Mouse (Mus musculus): ENCODE measurements around the gene Eml1.
A peak's percentile ranks its signal among the peaks of the same experiment; 100 is the strongest.

The Eml1 gene

GRCm38 (mm10) chr12:108547251-108547875 lies 176.6 kb downstream of the Eml1 start:
- DNase-seq (ENCODE audit: low spot score), result peak; percentile 53

DNA sequence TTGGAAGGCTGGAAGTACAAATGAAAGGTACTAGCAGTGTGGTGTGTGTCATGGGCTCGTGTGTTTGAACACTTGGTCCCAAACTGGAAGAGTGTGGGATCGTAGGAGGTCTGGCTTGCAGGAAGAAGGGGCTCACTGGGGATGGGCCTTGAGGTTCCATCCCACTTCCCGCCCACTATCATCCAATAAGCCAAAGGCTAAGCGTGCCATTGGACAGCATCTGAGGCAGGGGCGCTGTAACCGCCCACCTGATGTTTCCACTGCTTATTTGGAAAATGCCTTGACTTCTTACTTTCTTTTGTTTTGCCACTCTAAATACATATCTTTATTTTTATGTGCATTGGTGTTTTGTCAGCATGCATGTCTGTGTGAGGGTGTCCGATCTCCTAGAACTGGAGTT lies 181.0 kb downstream of the Eml1 start:
- DNase-seq (ENCODE audit: low spot score), result no peak

DNA sequence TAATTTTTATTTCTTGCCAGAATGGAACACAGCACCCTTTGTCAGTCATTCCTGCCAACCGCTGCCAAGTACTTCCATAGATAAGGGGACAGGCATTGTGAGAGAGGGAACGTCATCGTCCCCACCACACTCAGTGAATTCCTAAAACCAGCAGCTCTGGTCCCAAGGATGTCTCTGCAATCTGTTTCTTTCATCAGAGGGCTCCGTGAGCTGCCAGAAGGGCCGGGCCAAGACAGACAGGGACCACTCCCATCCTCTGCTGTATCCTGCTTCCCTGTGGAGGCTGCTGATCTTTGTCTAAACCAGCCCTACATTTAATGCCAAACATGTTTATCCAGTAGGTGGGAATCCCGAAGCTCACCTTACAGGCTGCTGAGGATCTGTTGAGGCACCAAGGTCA lies 182.3 kb downstream of the Eml1 start:
- no peak for DNase-seq (ENCODE audit: low spot score)

DNA sequence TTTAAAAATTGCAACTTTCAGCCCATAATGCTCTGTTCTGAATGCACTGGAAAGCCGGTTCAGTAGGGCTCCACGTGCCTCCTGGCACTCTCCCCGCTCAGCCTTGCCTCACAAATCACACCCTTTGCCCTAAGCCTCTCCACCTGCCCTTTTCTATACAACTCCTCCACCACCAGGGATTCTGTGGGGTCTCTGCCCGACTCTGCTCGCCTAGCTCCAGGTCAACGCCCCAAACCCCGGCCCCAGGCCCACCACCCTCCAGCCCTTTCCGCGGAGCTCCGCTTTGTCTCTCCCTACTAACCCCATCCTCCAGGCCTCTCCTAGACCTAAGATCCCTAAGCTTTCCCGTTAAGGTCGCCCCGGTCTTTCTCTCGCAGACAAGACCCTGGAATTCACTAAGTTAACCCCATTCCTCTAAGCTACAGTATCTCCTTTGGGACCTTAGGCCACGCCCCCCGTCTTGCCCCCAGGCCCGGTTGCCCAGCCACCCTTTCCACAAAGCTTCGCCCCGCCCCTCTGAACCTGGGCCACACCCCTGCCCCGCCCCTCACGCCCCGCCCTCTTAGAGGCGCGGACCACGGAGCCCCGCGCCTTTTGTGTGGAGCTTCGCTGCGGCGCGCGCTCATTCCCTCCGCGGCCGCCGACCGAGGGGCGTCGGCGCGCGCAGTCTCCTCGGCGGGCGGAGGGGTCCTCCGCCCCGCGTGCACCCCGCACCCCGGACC lies 183.5 kb downstream of the Eml1 start, which contains the start of gene Evl:
TSS of gene Evl (plus strand) at position 601 of the 722 bp plus-strand sequence.
- peak; percentile 98 for DNase-seq (ENCODE audit: low spot score)

DNA sequence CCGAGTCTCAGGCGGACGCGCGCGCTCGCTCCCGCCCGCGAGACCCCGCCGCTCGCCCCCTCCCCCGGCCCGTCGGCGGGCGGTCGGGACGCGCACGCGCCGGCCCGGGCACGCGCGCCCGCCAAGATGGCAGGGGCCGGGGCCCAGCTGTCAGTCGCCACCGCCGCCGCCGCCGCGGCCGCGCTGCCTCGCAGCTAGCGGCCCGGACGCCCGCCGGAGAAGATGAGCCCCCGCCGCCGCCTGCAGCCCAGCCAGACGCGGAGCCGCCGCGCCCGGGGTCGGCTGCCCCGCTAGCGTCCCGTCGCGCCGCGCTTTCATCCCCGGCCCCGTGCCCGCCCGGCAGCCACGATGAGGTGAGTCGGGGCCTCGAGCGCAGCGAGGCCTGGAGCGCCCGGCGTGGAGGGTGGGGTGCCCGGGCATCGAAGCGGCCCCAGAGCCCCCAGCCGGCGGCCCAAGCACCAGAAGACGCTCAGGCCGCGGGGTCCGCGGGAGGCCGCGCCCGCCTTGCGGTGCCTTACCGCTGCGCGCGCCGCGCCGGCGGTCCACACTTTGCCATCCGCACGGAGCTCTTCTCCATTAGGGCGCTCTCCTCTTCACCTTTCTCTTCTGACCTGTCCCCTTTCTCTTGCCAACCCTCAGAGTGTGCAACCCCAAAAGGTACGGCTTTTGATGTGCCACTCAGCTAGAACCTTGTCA lies 184.3 kb downstream of the Eml1 start:
- DNase-seq (ENCODE audit: low spot score), result no peak

DNA sequence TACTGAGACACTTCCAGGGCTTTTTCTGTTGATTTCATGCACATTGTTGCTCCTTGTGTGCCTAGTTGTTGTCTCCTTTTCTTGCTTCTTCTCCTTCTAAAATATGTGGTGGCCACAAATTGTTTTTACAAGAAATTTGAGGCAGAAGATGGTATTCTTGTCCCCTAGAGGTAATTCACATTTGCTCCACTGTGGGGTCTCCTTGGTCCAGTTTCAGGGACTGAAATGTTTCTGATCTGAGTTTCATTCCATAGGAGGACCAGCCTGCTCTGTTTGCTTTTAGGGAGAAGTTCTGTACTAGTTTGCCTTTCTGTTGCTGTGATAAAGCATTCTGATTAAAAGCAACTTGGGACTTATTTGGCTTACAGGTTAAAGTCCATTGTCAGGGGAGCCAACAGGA lies 187.4 kb downstream of the Eml1 start:
- DNase-seq (ENCODE audit: low spot score), result no peak

DNA sequence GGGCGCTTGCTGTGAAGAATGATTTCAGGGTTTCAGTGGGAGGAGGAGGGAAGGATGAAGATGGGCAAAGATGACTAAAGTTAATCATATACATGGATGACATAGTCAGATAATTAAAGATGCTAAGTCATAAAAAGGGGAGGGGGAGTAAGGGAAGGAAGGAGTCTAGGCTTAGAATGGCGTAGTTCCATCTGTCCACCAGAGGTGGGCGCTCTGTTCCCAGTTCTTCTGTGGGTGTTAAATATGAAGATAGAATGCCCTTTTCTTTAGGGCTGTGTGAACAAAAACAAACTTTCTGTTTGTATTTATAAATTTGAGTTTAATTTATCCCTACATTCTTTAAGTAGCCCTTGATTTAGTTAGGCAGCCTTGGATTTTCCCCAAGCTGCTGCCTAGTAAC lies 192.5 kb downstream of the Eml1 start:
- DNase-seq (ENCODE audit: low spot score), result no peak

- DNase-seq (ENCODE audit: low spot score), result peak; percentile 58
These were observed 194.3 kb downstream of the Eml1 start for GRCm38 (mm10) chr12:108564910-108565506.

DNA sequence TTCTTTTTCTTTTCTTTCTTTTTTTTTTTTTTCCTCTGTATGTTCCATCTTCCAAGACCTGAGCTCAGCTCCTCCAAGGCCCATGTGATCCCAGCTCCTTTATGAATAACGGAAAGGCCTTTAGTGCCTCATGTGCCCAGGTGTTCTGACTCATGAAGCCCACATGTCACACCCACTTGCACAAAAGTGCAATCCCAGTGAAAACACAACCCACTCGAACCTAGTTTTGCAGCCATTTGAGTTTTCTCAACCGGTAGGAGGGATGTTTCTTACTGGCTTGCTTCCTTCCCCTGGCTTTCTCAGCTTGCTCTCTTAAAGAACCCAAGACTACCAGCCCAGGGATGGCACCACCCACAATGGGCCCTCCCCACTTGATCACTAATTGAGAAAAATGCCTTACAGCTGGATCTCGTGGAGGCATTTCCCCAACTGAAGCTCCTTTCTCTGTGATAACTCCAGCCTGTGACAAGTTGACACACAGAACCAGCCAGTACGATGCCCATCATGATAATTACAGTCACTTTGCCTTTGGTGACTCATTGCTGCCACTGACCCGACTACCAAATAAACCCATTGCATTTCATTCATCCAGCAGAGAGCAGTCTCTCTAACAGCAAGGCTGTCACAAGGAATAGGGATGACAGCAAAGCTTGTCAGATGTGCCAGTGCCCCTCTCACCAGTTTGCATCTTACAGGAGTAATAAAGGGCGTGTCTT lies 208.6 kb downstream of the Eml1 start:
- DNase-seq (ENCODE audit: low spot score), result no peak

DNA sequence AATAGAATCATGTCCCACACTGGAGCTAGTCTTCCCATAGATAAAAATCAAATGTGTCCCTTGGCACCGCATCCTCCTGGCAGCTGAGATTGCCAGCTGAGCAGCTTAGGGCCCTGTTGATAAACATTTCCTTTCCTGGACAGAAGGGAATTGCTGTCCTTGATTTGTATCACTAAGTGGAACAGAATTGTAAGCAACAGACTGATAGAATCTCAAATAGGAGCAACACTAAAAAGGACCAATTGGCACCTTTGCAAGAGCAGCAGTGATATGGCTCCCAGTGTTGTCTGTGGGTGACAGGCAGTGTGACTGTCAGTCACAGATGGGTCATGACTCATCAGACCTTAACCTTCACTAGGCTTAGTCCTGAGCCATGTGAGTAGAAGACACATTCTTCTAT lies 213.0 kb downstream of the Eml1 start:
- no peak for DNase-seq (ENCODE audit: low spot score)
